14 mouse cellular contexts compared by ENCODE assay signal in genomic region chr10:111007687-111008086, GRCm38 (mm10). TPM values are rescaled to one million over a fixed set of nuclear protein-coding genes. Genes with fewer than 3 reads are reported as not detected.
DNase-seq lines count a peak whose midpoint lies in the region; ATAC-seq and TF ChIP-seq lines count a peak whose summit lies in the region.
"Had no signal": no experiment of that assay in that cellular context is flagged by ENCODE, and none has a peak within 500 bp of the region (broad histone marks: within the 10 kb centered on the region; RNA-seq: fewer than 3 reads in every experiment).

No protein-coding gene starts in this region.

- no peak for TF ChIP-seq CTCF in lung, embryonic 14.5 days (IDR thresholded peaks at IDR 0.05; ENCODE audit: low read depth)

- no peaks in the 10 kb centered on the region for H3K9me3 ChIP-seq in lung, embryonic 14.5 days (ENCODE audit: low read depth, low read length)
- no peaks in the 10 kb centered on the region for H3K9me3 ChIP-seq in hindbrain, embryonic 12.5 days (replicated peaks)
- no peaks in the 10 kb centered on the region for H3K9me3 ChIP-seq in liver, embryonic 16.5 days (replicated peaks; ENCODE audit: control insufficient read depth, low read length)
- H3K9me3 ChIP-seq in neural tube, embryonic 14.5 days (ENCODE audit: control insufficient read depth, low read length), result no peaks in the 10 kb centered on the region
- H3K9me3 ChIP-seq: kidney, embryonic 15.5 days; lung, embryonic 15.5 days had no signal

- H3K4me3 ChIP-seq in lung, embryonic 14.5 days (ENCODE audit: low read depth, low read length), result no peak overlapping the region
- no peak overlapping the region for H3K4me3 ChIP-seq in hindbrain, embryonic 12.5 days
- H3K4me3 ChIP-seq in liver, embryonic 16.5 days (ENCODE audit: low read depth, low read length), result no peak overlapping the region
- H3K4me3 ChIP-seq in neural tube, embryonic 14.5 days (ENCODE audit: low read depth, low read length), result 0 out of 2 replicates have a peak overlapping the region, but pooled peaks have one; percentile 91
- H3K4me3 ChIP-seq: kidney, embryonic 15.5 days had no signal

- H3K36me3 ChIP-seq in lung, embryonic 14.5 days (ENCODE audit: insufficient read depth), result no peaks in the 10 kb centered on the region
- no peaks in the 10 kb centered on the region for H3K36me3 ChIP-seq in hindbrain, embryonic 12.5 days
- no peaks in the 10 kb centered on the region for H3K36me3 ChIP-seq in liver, embryonic 16.5 days (ENCODE audit: control insufficient read depth, insufficient read depth)
- H3K36me3 ChIP-seq in neural tube, embryonic 14.5 days (ENCODE audit: control insufficient read depth, insufficient read depth, low read length), result no peaks in the 10 kb centered on the region
- H3K36me3 ChIP-seq: kidney, embryonic 15.5 days; lung, embryonic 15.5 days had no signal

- ATAC-seq in lung, embryonic 14.5 days (ENCODE audit: insufficient read depth), result no peak
- no peak for ATAC-seq in hindbrain, embryonic 12.5 days (ENCODE audit: low FRiP score)
- no peak for ATAC-seq in liver, embryonic 16.5 days (ENCODE audit: low read depth)
- no peak for ATAC-seq in neural tube, embryonic 14.5 days (ENCODE audit: low read depth)

- H3K9ac ChIP-seq in lung, embryonic 14.5 days, result no peak overlapping the region
- no peak overlapping the region for H3K9ac ChIP-seq in hindbrain, embryonic 12.5 days
- H3K9ac ChIP-seq in liver, embryonic 16.5 days (ENCODE audit: low read depth, low read length), result no peak overlapping the region
- no peak overlapping the region for H3K9ac ChIP-seq in neural tube, embryonic 14.5 days (replicated peaks; ENCODE audit: low read depth, low read length)
- H3K9ac ChIP-seq: kidney, embryonic 15.5 days; lung, embryonic 15.5 days had no signal

- WGBS in lung, embryonic 14.5 days, result 77% methylated on average over 4 of the region's 4 CpGs
- 79% methylated on average over 4 of the region's 4 CpGs for WGBS in hindbrain, embryonic 12.5 days
- WGBS in liver, embryonic 16.5 days (ENCODE audit: insufficient replicate concordance), result 32% methylated on average over 4 of the region's 4 CpGs
- 38% methylated on average over 4 of the region's 4 CpGs for WGBS in neural tube, embryonic 14.5 days

- H3K27me3 ChIP-seq in lung, embryonic 14.5 days (ENCODE audit: insufficient read depth, low read length), result no peaks in the 10 kb centered on the region
- H3K27me3 ChIP-seq in hindbrain, embryonic 12.5 days, result no peaks in the 10 kb centered on the region
- H3K27me3 ChIP-seq in liver, embryonic 16.5 days (ENCODE audit: control insufficient read depth, insufficient read depth, low read depth, low read length), result peaks cover 3% of the 10 kb centered on the region; the same call in 1 of the 2 replicates
- no peaks in the 10 kb centered on the region for H3K27me3 ChIP-seq in neural tube, embryonic 14.5 days (ENCODE audit: control insufficient read depth, insufficient read depth, low read length)
- H3K27me3 ChIP-seq: kidney, embryonic 15.5 days; lung, embryonic 15.5 days had no signal

- no peaks in the 10 kb centered on the region; the same call in 1 of the 2 replicates for H3K4me1 ChIP-seq in lung, embryonic 14.5 days (ENCODE audit: insufficient read depth)
- H3K4me1 ChIP-seq in hindbrain, embryonic 12.5 days, result peaks cover 25% of the 10 kb centered on the region
- H3K4me1 ChIP-seq in liver, embryonic 16.5 days (ENCODE audit: control insufficient read depth, low read depth, low read length), result peaks cover 37% of the 10 kb centered on the region
- peaks cover 25% of the 10 kb centered on the region for H3K4me1 ChIP-seq in neural tube, embryonic 14.5 days (ENCODE audit: control insufficient read depth, insufficient read depth, low read length)

- peak overlapping the region; percentile 96; the same call in 1 of the 2 replicates for H3K4me2 ChIP-seq in lung, embryonic 14.5 days
- H3K4me2 ChIP-seq in hindbrain, embryonic 12.5 days (replicated peaks), result peak overlapping the region; percentile 69
- peak overlapping the region; percentile 92; the same call in 1 of the 2 replicates for H3K4me2 ChIP-seq in liver, embryonic 16.5 days (ENCODE audit: low read depth, low read length)
- H3K4me2 ChIP-seq in neural tube, embryonic 14.5 days (ENCODE audit: low read depth, low read length), result peak overlapping the region; percentile 70

- DNase-seq in lung, embryonic 14.5 days, result no peak
- DNase-seq in lung, postnatal 36 days, result no peak
- no peak for DNase-seq in lung, postnatal 4 days
- DNase-seq in right cerebral cortex, postnatal 10 days (ENCODE audit: low spot score in 2 of 2), result no peak
- no peak for DNase-seq in layer of hippocampus, postnatal 14 days (ENCODE audit: low spot score in 2 of 2)
- DNase-seq: cerebellum, adult 9-11 months; heart, postnatal 10 days; layer of hippocampus, postnatal 36 days; right cerebral cortex, postnatal 25 days had no signal

- H3K27ac ChIP-seq in lung, embryonic 14.5 days (ENCODE audit: low read depth), result no peak overlapping the region
- no peak overlapping the region for H3K27ac ChIP-seq in hindbrain, embryonic 12.5 days
- H3K27ac ChIP-seq in liver, embryonic 16.5 days (ENCODE audit: low read length), result peak overlapping the region; percentile 42
- H3K27ac ChIP-seq in neural tube, embryonic 14.5 days (ENCODE audit: low read depth, low read length), result no peak overlapping the region
- H3K27ac ChIP-seq: kidney, embryonic 15.5 days; lung, embryonic 15.5 days had no signal

RNA-seq across cellular contexts. Expression of gene Zdhhc17, which starts 2.3 kb away (rescaled TPM):
- 21.2 and 27.0 TPM in 2 replicates for polyA plus RNA-seq in lung, embryonic 14.5 days (2014; fragmentation: Nextera tagmentation; extraction: Ambion mirVana)
- 45.1 and 48.1 TPM in 2 replicates for polyA plus RNA-seq in hindbrain, embryonic 12.5 days (2016; fragmentation: Nextera tagmentation; extraction: Ambion mirVana)
- 4.6 and 5.0 TPM in 2 replicates for polyA plus RNA-seq in liver, embryonic 16.5 days (2015; fragmentation: Nextera tagmentation; extraction: Ambion mirVana)
- 74.1 and 90.4 TPM in 2 replicates for polyA plus RNA-seq in neural tube, embryonic 14.5 days (2014; fragmentation: Nextera tagmentation; extraction: Ambion mirVana)
- 10 to 100 TPM; 84.5 to 89.9 TPM for total RNA-seq in layer of hippocampus, postnatal 14 days (2021)
